Mouse (Mus musculus) layer of hippocampus, postnatal 25 days (tissue): Measurements from ENCODE around the gene 1700066M21Rik. TPM values are rescaled to one million over a fixed set of nuclear protein-coding genes. Genes with fewer than 3 reads are reported as not detected.

Source experiments
- DNase-seq, 2 experiments: peaks; one replicate each; pipeline ENCODE4 v3.0.0; 2022; ENCODE audit warnings: mixed read lengths in 2 of 2, low spot score in 1 of 2; ENCODE audit errors: extremely low spot score in 1 of 2
- total RNA-seq, 2 experiments: library from RNA; stranded (reverse); gene quantifications; 2 replicates each; pipeline ENCODE4 v1.2.3; 2021

Gene 1700066M21Rik
- total RNA-seq = 10 to 100 TPM; 23.0 to 24.5 TPM

GRCm38 (mm10) chr1:57377376-57378341, at the start of gene 1700066M21Rik:
Gene 1700066M21Rik (plus strand): TSS chr1:57377620.
- DNase-seq = peak; percentile 88 to 91

- no peak for DNase-seq
Measured at GRCm38 (mm10) chr1:57329285-57330093, 47.9 kb upstream of the 1700066M21Rik start.

- DNase-seq = no peak
Measured at GRCm38 (mm10) chr1:57330228-57330627, 47.2 kb upstream of the 1700066M21Rik start.

DNA sequence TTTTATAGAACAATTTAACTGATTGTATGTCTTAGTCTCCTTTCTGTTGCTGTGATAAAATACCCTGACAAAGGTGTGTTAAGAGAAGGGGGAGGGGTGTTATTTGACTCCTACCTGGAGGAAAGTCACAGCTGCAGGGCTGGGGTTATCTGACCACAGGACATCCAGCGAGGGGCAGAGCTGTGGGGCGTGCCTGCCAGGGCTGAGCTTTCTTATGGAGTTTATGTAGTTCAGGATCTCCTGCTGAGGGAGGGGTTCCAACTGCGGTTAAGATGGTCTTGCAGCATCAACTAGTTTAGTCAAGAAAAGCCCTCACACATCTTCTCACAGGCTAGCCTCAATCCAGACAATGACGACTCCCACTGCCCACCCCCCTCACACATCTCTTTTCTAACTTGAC, 45.4 kb upstream of the 1700066M21Rik start:
- no peak for DNase-seq

DNA sequence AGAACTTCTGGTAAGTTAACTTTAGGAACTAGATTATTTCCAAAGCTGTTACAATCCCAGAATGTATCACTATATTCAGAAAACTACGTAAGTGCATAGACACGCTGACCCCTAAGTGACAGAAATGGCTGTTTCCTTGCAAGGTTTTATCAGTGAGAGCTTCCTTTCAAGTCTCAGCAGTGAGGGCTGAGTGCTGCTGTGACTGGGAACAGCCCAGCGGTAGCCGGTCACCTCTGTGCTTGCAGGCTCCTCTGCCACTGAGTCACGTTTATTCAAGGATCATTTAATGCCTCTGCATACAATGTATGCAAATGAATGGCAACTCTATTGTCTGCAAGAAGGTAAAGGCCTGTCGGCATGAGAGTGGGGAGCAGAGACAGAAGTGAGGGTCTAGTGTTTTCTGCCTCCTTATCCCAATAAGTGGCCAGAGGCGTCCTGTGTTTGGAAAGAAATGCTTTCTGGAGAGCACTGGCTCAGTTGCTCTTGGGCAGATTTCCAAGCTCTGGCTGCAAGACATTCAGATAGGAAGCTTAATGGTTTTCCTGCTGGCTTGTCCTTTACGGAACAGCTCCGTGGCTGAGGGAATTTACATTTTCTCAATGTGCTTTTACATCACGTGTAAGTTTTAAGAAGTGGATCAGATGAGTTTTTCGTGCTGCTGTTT, 43.7 kb upstream of the 1700066M21Rik start:
- no peak for DNase-seq

GRCm38 (mm10) chr1:57335200-57335599, 42.2 kb upstream of the 1700066M21Rik start:
- no peak for DNase-seq

- no peak for DNase-seq
Measured at GRCm38 (mm10) chr1:57339156-57339796, 38.1 kb upstream of the 1700066M21Rik start.

GRCm38 (mm10) chr1:57341197-57341596, 36.2 kb upstream of the 1700066M21Rik start:
- no peak for DNase-seq

- no peak for DNase-seq
Measured at GRCm38 (mm10) chr1:57347487-57347886, 29.9 kb upstream of the 1700066M21Rik start.

GRCm38 (mm10) chr1:57351941-57352340, 25.5 kb upstream of the 1700066M21Rik start:
- no peak for DNase-seq

DNA sequence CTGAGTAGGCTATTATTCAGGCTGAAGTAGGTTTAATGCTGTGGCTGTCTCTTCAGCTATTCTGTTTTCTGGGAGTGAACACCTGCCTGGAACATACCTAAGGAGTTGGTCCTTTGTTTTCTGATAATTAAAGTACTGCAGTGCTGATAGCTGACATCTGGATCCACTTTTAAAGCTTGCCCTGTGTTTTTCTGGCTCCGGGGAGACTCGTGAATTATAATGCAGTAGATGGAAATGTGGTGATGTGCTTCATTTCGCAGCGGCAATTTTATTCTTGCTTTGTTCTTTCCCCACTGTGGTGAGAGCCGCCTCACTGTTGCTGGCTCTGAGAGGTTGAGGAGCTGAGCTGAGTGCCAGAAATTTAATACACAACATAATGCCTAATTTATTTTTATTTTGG, 18.9 kb upstream of the 1700066M21Rik start:
- no peak for DNase-seq

DNA sequence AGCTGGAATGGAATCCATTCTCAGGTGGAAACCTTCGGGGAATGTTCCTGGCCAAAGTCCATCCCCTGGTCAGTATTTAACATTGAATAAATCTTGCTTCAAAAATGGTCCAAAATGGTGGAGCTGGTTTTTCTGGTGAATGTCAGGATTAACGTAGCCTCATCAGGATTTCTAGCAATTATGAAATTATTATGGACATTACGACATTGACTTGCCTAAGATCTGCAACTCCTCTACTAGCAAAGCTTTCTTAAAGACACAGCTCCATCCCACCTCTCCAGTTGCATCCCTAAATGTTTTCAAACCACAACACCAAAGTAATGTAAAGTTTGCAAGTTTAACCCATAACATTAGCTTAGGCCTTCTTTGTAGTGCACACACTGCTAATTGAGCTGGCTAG, 10.0 kb upstream of the 1700066M21Rik start:
- DNase-seq = no peak

- DNase-seq = no peak
Measured at GRCm38 (mm10) chr1:57369111-57369510, 8.3 kb upstream of the 1700066M21Rik start.

DNA sequence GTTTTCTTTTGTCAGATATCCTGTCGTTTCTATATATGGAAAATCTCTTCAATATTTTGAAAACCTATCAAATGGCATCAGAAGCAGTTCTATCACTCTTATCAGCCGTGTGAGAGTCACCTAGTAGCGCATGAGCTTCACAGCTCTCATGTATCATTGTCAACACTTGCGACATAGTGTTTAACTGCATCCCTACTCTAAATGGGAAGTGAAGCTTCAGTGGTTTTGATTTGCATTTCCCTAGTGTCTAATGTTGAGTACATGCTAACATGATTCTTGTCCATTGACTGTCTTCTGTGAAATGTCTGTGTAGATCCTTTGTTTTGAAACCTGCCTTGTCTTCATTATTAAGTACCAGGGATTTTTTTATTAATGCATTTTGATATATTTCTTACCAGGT, 7.0 kb upstream of the 1700066M21Rik start:
- no peak for DNase-seq

DNA sequence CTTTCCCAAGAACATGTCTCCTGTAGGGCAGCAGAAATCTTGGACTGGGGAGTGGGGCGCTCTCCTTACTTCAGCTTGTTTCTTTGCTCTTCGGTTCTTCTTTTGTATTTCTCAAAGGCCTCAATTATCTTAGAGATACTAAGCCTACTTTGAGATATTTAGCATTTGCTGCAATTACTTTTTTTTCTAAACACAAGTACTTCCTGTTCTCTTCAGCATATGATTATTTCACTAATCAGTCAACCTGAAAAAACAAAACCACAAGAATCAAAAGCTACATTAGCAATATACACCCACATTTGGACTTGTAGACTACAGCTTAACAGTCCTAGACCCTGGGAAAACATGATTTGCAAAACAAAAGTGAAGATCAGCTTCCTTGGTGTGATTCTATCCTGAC, 2.1 kb upstream of the 1700066M21Rik start:
- DNase-seq = no peak

GRCm38 (mm10) chr1:57376806-57377205, 614 bp upstream of the 1700066M21Rik start:
- no peak for DNase-seq

GRCm38 (mm10) chr1:57386519-57386918, 9.1 kb downstream of the 1700066M21Rik start:
- no peak for DNase-seq

- DNase-seq = peak in 1 of 2 experiments; percentile 49
Measured at GRCm38 (mm10) chr1:57387876-57388275, 10.5 kb downstream of the 1700066M21Rik start.

- no peak for DNase-seq
Measured at GRCm38 (mm10) chr1:57388402-57389155, 11.2 kb downstream of the 1700066M21Rik start.
